Mouse (Mus musculus): Measurements from ENCODE around the gene Cpm.
"Not testable (repeated sequence)": the region's sequence is repeated elsewhere in the genome, so short reads cannot be mapped to it uniquely, and the experiment has no call there.

Gene Cpm

DNA sequence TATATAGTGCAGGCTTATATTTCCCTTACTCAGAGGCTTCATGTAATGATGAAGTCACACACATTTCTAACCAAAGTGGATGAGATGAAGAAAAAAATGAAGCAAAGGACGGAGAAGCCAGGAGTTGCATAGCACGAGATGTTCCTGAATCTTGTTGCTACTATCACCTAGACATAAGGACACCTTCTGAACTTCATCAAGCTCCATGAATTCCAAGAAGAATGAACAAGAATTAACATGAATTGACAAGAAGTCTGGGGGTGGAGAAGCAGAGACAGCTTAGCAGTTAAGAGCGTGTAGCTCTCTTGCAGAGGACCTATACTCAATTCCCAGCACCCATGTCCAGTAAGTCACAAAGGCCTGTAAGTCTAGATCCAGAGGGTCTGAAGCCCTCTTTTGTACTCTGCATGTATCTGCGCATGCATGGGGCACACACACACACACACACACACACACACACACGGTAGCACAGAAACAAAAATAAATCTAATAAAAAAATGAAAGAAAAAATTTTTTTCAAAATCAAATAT is 36.2 kb upstream of the Cpm start:
- DNase-seq (ENCODE audit: low read depth, low spot score): no peak

- no peak for DNase-seq (ENCODE audit: low read depth, low spot score)
Measured at GRCm38 (mm10) chr10:117593857-117594256, 35.4 kb upstream of the Cpm start.

DNA sequence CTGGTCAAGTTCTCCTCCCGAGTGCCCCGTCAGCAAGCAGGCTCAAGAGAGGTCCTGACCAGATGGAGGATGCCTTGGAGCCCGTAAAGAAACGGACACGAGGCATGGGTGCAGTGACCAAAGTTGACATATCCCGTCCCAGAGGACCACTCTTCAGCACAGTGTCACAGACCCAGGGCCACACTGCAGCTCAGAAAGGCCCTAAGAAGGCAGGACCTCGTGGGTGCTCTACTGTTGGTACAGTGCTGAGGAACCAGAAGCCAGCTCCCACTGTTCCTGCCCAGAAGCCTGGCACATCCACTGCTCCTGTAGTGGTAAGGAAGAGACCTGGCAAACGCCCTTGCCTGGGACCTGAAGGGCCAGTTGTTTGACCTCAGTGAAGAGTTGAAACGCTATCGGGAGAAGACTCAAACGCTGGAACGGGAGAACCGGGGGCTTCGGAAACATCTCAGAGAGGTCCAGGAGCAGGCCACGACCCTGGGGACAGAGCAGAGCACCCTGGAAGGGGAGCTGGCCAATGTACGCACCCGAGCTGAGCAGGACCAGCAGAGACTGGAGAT is 34.9 kb upstream of the Cpm start:
- DNase-seq (ENCODE audit: low read depth, low spot score): no peak

GRCm38 (mm10) chr10:117594913-117595312 is 34.4 kb upstream of the Cpm start:
- no peak for DNase-seq (ENCODE audit: low read depth, low spot score)

- peak; percentile 91 for DNase-seq (ENCODE audit: low read depth, low spot score)
Measured at GRCm38 (mm10) chr10:117595442-117596164, 33.7 kb upstream of the Cpm start.

DNA sequence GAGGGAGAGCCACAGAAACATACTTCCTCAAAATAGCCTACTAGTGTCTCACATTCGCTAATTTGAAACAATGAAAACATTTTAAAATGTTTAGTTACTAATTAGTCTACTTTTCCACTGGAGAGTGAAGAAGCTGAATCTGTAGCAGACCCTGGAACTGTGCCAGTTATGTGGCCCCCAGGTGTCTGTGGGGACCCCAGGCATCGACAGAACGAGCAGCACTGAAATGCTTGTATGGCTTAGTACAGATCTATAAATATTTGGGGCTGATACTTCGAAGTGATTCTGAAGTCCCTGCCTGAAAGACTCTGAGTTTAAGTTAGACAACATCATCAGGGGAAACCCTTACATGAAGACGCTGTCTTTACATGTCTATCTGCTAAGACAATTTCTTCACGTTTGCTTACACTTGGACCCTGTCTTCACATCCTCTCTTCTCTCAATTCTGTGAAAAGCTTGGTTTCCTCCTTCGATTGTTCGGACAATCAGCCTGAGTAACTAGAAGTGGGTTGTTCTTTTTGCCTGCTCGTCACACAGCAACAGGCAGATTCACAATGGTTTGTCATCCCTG is 33.0 kb upstream of the Cpm start:
- DNase-seq (ENCODE audit: low read depth, low spot score): peak; percentile 89

DNA sequence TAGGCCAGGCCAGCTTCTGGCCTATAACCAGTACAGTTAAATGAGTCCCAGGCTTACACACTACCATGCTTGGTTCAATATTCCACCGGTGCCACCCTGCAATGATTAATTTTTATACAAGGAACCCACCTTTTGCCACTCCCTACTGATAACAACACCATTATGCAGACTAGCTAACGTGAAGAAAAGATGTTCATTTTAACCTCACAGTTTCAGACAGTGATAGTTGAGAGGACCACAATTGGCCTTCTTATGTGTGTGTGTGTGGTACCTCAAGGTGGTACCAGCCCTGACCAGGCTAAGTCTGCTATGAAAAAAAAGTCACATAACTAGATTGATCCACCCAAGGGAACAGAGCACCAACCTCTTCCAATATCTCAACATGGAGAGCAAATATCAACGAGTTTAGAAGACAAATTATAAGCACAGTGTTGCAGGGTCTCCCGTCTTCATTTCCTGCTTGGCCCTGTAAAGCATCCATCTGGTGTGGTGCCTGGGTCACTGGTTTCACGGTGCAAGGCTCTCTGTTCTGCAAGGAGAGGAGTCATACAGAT is 32.5 kb upstream of the Cpm start:
- DNase-seq (ENCODE audit: low read depth, low spot score): no peak

GRCm38 (mm10) chr10:117597371-117598265 is 31.7 kb upstream of the Cpm start:
- not testable (repeated sequence) for DNase-seq (ENCODE audit: low read depth, low spot score)

DNA sequence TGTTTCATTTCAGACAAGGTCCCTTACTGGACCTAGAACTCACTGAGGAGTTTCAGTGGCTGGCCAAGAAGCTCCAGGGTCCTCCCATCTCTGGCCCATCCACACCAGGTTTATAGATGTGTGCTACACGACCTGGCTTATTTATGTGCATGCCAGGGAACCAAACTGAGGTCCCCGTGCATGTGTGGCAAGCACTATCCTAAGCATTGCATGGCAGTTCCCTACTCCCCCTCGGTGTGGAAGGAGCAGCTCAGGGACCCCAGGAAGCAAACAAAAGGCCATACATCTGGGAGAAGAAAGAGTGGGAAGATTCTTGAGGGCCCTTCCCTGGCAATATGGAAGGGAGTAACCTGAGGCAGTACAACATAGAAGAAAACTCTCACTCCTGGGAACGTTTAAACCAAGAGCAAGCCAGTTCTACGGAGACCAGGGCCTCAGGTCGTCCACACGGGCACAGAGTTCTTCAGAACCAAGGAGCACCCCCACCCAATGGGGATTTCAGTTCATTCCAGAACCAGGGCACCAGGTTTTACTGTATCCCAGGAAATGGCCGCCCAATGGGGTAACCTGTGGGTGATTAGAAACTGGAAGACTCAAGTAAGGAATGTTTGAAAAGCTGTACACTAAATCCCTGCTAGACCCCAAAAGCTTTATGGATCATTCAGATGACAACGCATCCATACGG is 30.9 kb upstream of the Cpm start:
- no peak for DNase-seq (ENCODE audit: low read depth, low spot score)

DNA sequence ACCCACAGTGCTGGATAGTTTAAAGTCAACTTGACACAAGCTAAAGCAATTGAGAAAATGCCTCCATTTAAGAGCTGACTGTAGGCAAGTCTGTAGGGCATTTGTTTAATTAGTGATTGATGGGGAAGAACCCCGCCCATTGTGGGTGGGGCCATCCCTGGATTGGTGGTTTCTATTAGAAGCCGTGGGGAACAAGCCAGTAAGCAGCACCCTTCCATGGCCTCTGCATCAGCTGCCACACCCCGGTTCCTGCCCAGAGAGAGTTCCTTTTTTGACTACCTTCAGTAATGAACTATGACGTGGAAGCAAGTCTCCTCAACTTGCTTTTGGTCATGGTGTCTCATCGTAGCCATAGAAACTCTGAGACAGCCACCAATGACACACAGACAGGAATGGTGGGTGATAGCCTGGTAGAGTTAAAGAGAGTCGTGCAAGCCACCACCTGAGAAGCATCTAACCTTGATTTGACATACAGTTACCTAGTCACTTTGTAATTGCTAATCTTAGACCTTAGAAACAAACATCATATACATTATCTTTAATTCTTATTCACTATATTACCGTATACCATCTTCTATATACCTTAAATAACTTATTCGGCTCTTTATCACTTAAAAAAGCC is 30.2 kb upstream of the Cpm start:
- peak; percentile 34 for DNase-seq (ENCODE audit: low read depth, low spot score)

DNA sequence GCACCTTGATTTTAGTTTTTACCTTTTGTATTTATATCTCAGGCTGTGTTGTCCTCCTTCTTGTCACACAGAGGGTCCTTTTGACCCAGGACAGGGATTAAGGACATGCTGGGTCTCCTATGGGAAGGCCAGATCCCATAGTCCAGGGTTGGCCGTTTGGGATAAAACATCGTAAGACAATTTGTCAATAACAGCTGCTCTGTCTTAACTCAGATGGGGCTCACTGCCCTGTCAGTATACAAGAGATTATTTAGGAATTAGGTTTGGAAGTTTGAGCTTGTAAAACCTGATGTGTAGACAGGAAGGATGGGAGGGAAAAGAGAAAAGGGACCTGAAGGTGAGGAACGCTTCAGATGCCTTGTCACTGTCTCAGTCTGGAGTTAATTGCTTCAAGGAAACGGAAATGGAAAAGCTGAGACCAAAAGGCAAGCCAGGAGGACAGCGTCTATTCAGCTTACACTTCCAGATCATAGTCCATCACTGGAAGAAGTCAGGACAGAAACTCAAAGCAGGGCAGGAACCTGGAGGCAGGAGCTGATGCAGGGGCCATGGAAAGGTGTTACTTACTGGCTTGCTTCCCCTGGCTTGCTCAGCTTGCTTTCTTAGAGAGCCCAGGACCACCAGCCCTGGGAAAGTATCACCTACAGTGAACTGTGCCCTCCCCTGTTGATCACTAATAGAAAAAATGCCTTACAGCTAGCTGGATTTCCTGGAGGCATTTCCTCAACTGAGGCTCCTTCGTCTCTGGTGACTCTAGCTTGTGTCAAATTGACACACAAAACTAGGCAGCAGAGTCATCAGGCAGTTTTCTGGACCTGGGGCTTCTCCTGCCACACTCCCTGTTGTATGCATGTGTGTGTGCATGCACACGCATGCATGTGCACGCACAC is 27.9 kb upstream of the Cpm start:
- no peak for DNase-seq (ENCODE audit: low read depth, low spot score)

- no peak for DNase-seq (ENCODE audit: low read depth, low spot score)
Measured at GRCm38 (mm10) chr10:117602325-117603129, 26.8 kb upstream of the Cpm start.

- DNase-seq (ENCODE audit: low read depth, low spot score): no peak
Measured at GRCm38 (mm10) chr10:117603130-117603833, 26.0 kb upstream of the Cpm start.

- no peak for DNase-seq (ENCODE audit: low read depth, low spot score)
Measured at GRCm38 (mm10) chr10:117603834-117604623, 25.3 kb upstream of the Cpm start.

DNA sequence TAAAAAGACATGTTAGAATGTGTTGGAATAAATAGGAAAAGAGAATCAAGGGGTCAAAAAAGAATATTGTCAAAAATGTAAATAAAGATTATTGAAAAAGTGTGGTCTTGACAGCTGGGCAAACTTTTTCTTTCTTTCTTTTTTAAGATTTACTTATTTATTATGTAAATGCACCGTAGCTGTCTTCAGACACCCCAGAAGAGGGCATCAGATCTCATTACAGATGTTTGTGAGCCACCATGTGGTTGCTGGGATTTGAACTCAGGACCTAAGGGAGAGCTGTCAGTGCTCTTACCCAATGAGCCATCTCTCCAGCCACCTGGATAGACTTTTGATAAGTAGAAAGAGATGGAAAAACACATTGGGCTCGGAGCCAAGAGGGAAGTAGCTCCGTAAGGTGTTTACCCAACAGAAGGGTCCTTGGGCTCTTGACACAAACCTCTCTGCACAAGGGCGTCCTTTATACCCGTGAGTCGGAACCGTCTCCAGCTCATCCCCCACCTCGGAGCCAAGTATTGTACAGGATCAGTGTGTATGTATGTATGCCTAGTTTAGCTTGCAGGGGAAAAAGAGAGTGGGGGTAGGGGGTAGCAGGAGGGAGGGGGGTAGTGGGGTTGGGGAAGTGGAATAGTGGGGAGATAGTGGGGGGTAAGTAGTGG is 24.5 kb upstream of the Cpm start:
- DNase-seq (ENCODE audit: low read depth, low spot score): no peak

All from A20 (cell line).